10 mouse cellular contexts compared by ENCODE assay signal in the genomic region with DNA sequence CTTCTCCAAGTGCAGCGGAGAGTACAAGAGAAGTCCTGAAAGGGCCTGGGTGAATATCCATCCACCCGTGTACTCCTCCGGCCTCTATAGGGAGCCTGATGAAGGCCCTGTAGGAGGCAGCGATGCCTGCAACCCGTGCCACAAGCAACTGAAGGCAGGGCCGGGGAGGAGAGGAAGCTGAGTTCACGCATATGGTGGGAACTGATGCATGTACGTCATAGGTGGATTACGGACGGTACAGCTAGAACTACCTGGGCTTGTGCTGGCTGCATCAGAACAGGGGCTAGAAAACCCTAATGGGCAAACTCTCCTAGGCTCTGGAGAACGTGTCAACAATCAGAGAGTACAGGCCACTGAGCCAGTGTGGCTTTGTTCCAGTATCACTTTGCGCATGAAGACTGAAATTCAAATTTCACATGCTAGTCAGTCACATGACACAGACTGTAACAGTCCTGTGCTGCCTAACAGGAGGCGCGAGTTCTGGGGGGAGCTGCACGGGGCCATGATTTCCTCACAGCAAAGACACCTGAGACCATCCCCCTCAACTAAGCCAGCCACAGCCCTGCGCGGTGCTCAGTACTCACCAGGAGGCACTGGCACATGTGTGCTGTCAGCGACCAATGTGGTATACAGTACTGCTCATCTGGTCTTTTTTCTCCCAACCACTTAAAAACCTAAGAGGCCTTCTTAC.
DNase-seq lines count a peak whose midpoint lies in the region; ATAC-seq and TF ChIP-seq lines count a peak whose summit lies in the region.
"Had no signal": no experiment of that assay in that cellular context is flagged by ENCODE, and none has a peak within 500 bp of the region (broad histone marks: within the 10 kb centered on the region; RNA-seq: fewer than 3 reads in every experiment).

No protein-coding gene starts in this region.

- no peaks in the 10 kb centered on the region for H3K9me3 ChIP-seq in kidney, embryonic 14.5 days (ENCODE audit: control insufficient read depth, low read length)
- H3K9me3 ChIP-seq: heart, embryonic 13.5 days had no signal

- 73% methylated on average over 18 of the region's 18 CpGs for WGBS in kidney, embryonic 14.5 days
- WGBS in bone marrow, adult 2 months, result 24% methylated on average over 18 of the region's 18 CpGs

- no peaks in the 10 kb centered on the region for H3K27me3 ChIP-seq in kidney, embryonic 14.5 days (ENCODE audit: control insufficient read depth, insufficient read depth, low read length)
- H3K27me3 ChIP-seq: heart, embryonic 13.5 days had no signal

- TF ChIP-seq CTCF in bone marrow, adult 2 months (IDR thresholded peaks at IDR 0.05; ENCODE audit: control insufficient read depth, insufficient read depth, low read length), result no peak

- H3K4me2 ChIP-seq in kidney, embryonic 14.5 days (replicated peaks; ENCODE audit: low read depth, low read length), result no peak overlapping the region
- H3K4me2 ChIP-seq: lung, embryonic 14.5 days had no signal

- no peak for DNase-seq in kidney, adult 11 months
- peak; percentile 53 for DNase-seq in induced T-regulatory cell, adult 2 months (ENCODE audit: low read depth)
- no peak for DNase-seq in cerebellum, adult 11 months
- DNase-seq in ovary, postnatal 10 days (ENCODE audit: low spot score), result no peak

- H3K4me3 ChIP-seq in kidney, embryonic 14.5 days (ENCODE audit: low read length), result no peak overlapping the region
- peak overlapping the region; percentile 8 for H3K4me3 ChIP-seq in bone marrow, adult 2 months (replicated peaks; ENCODE audit: control insufficient read depth, low read depth, low read length)
- H3K4me3 ChIP-seq: heart, embryonic 13.5 days had no signal

- H3K9ac ChIP-seq in kidney, embryonic 14.5 days (ENCODE audit: low read depth, low read length), result no peak overlapping the region
- H3K9ac ChIP-seq: heart, embryonic 13.5 days; lung, embryonic 14.5 days had no signal

- ATAC-seq in kidney, embryonic 14.5 days (ENCODE audit: low FRiP score, low TSS enrichment), result peak; percentile 54
- ATAC-seq in neutrophil, adult 5-6 weeks (ENCODE audit: extremely low read depth, insufficient number of reproducible peaks, low FRiP score, poor library complexity, severe bottlenecking), result peak; percentile 72
- ATAC-seq in frontal cortex, adult (ENCODE audit: low TSS enrichment), result no peak

- no peaks in the 10 kb centered on the region for H3K36me3 ChIP-seq in kidney, embryonic 14.5 days (ENCODE audit: control insufficient read depth, insufficient read depth, low read length)
- H3K36me3 ChIP-seq: heart, embryonic 13.5 days had no signal

- H3K27ac ChIP-seq in kidney, embryonic 14.5 days (ENCODE audit: low read depth, low read length), result no peak overlapping the region
- no peak overlapping the region for H3K27ac ChIP-seq in bone marrow, adult 2 months (ENCODE audit: control insufficient read depth, insufficient read depth, low read depth, low read length, poor library complexity)

- H3K4me1 ChIP-seq in kidney, embryonic 14.5 days (ENCODE audit: control insufficient read depth, insufficient read depth, low read length), result no peaks in the 10 kb centered on the region
- H3K4me1 ChIP-seq in bone marrow, adult 2 months (ENCODE audit: control insufficient read depth, insufficient read depth, low read length), result no peaks in the 10 kb centered on the region; the same call in 1 of the 2 replicates

- TF ChIP-seq POLR2A in bone marrow, adult 2 months (IDR thresholded peaks at IDR 0.05; ENCODE audit: borderline replicate concordance, control insufficient read depth, low read depth, low read length), result no peak
